Mouse (Mus musculus): ENCODE results near the gene Elp4. TPM values are rescaled to one million over a fixed set of nuclear protein-coding genes. Genes with fewer than 3 reads are reported as not detected.
A peak's percentile ranks its signal among the peaks of the same experiment; 100 is the strongest.

Elp4 gene
- polyA plus RNA-seq, 1 experiment from 2014 or later, result 39.1 TPM

DNA sequence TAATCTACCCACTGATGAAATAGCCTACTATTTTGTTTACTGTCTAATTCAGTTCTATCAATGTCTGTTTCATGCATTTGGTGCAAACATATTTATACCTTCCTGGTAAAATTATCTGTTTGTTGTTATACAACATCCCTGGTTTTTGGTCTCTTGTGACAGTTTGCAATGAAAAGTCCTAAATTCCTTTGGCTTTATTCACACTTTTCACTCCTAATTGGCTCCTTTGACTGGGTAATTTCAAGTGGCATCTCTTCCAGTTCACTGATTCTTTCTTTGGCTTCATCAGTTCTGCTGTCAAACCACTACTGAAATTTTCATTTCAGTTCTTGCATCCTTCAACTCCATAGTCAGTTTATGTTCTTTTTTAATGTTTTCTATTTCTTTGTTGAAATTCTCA is 168.2 kb downstream of the Elp4 start:
- H3K9me3 ChIP-seq (ENCODE audit: low read depth, low read length), result no peaks in the 10 kb centered on the region
- H3K4me1 ChIP-seq (ENCODE audit: insufficient read depth), result no peaks in the 10 kb centered on the region
- TF ChIP-seq CTCF (IDR thresholded peaks at IDR 0.05; ENCODE audit: low read depth), result no peak
- H3K9ac ChIP-seq, result no peak overlapping the region
- H3K27me3 ChIP-seq (ENCODE audit: insufficient read depth, low read length), result no peaks in the 10 kb centered on the region
- no peak overlapping the region for H3K4me2 ChIP-seq
- no peak for DNase-seq
- H3K27ac ChIP-seq (ENCODE audit: low read depth), result no peak overlapping the region
- no peaks in the 10 kb centered on the region for H3K36me3 ChIP-seq (ENCODE audit: insufficient read depth)
- ATAC-seq (ENCODE audit: insufficient read depth), result no peak
- H3K4me3 ChIP-seq (ENCODE audit: low read depth, low read length), result no peak overlapping the region

DNA sequence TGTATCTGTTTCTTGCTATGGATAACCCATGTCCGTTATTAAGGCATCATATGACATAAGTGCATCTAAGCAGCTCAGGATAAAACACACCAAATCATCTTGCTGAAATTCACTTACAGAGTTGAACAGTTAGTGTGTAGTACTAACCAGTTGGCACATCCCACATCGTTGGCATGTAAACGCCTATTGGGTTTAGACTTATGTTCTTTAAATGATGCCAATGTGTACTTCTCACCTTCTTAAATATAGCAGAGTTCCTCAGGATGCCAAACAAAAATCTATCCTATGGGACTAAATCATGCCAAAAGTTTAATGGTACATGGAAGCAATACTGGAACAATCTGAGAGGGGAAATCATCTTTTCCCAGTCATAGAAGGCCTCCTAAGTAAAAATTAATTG is 173.7 kb downstream of the Elp4 start:
- no peak for DNase-seq
- ATAC-seq (ENCODE audit: insufficient read depth), result no peak
- TF ChIP-seq CTCF (IDR thresholded peaks at IDR 0.05; ENCODE audit: low read depth), result no peak
- Histone ChIP-seq H3K4me1 (ENCODE audit: insufficient read depth) (no peaks in the 10 kb centered on the region), H3K9ac (no peak overlapping the region), H3K4me2 (no peak overlapping the region), H3K27me3 (ENCODE audit: insufficient read depth, low read length) (no peaks in the 10 kb centered on the region), H3K27ac (ENCODE audit: low read depth) (no peak overlapping the region), H3K4me3 (ENCODE audit: low read depth, low read length) (no peak overlapping the region), H3K9me3 (ENCODE audit: low read depth, low read length) (no peaks in the 10 kb centered on the region), H3K36me3 (ENCODE audit: insufficient read depth) (no peaks in the 10 kb centered on the region)
- 87% methylated on average over 3 of the region's 3 CpGs for WGBS

DNA sequence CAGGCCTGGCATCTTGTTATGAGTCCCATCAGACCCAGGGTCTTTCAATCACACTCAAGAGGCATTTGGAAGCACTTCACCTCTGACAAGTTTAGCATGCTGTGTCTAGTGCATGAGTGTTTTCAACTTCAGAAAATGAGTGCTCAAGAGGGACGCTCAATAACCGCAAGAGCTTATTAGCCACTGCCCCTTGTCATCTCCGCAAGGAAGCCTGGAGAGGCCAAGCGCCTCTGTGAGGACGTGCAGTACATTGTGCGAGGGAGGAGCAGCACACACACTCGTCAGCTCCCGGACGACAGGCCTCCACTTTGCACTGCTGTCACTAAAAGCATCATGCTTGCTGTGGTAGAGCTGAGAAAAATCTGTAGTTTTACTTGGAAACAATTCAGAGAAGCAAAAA is 177.7 kb downstream of the Elp4 start:
- no peak for ATAC-seq (ENCODE audit: insufficient read depth)
- no peaks in the 10 kb centered on the region for H3K4me1 ChIP-seq (ENCODE audit: insufficient read depth)
- no peak overlapping the region for H3K4me3 ChIP-seq (ENCODE audit: low read depth, low read length)
- no peak overlapping the region for H3K9ac ChIP-seq
- no peak overlapping the region for H3K4me2 ChIP-seq
- no peak overlapping the region for H3K27ac ChIP-seq (ENCODE audit: low read depth)
- 54% methylated on average over 9 of the region's 9 CpGs for WGBS
- H3K27me3 ChIP-seq (ENCODE audit: insufficient read depth, low read length), result no peaks in the 10 kb centered on the region
- no peak for DNase-seq
- no peaks in the 10 kb centered on the region for H3K36me3 ChIP-seq (ENCODE audit: insufficient read depth)
- no peak for TF ChIP-seq CTCF (IDR thresholded peaks at IDR 0.05; ENCODE audit: low read depth)
- no peaks in the 10 kb centered on the region for H3K9me3 ChIP-seq (ENCODE audit: low read depth, low read length)

DNA sequence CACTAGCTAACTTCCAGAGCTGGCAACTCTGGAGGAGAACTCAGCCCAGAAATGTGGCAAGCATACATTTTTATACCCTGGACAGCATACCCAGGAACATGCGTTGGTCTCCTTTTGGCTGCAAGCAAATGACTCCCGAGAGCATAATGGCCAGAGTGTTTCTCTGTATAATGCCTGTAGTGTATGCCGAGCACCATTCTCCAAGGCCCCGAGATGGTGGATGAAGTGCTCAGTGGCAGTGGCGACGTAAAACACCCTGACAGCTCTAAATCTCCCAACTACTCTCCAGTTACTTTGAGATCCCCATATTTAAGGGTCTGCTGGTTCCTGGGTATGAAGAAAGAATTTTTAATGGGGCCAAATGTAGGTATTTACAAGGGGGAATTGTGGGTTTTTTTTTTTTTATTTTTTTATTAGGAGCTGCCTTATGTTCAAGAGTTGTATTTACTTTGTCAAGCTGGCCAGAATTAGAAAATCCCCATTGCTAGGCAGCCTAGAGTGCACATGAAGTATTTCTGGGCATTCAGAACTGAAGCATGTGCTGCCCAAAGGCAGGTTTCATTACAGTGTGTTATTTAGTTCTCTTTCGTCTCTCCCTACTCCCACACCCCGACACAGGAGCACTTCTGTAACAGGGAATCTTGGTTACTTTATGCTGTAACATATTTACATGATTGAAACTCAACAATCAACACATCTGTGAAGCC is 188.8 kb downstream of the Elp4 start:
- 81% methylated on average over 8 of the region's 8 CpGs for WGBS
- DNase-seq, result no peak
- no peak for TF ChIP-seq CTCF (IDR thresholded peaks at IDR 0.05; ENCODE audit: low read depth)

DNA sequence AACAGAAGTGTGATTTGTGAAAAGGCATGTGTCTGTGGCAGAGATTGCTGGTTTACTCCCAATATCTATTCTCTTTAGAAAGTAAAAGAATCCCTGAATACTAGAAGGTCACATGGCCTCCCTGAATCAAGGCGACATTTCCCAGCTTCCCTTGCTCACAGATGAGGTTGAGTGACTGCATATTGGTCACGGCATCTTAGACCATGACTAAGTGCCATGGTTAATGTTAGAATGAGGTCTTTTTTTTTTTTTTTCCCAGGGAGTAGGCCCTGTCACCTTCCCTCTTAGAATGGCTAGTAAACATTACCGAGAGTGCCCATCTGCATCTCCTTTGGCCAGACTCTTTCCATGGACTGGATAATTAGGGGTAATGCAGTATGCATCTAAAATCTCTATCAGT is 193.9 kb downstream of the Elp4 start:
- 88% methylated on average over 3 of the region's 3 CpGs for WGBS
- Histone ChIP-seq H3K9me3 (ENCODE audit: low read depth, low read length) (no peaks in the 10 kb centered on the region), H3K27ac (ENCODE audit: low read depth) (no peak overlapping the region), H3K4me3 (ENCODE audit: low read depth, low read length) (no peak overlapping the region), H3K4me1 (ENCODE audit: insufficient read depth) (no peaks in the 10 kb centered on the region), H3K27me3 (ENCODE audit: insufficient read depth, low read length) (no peaks in the 10 kb centered on the region), H3K4me2 (no peak overlapping the region), H3K36me3 (ENCODE audit: insufficient read depth) (no peaks in the 10 kb centered on the region), H3K9ac (no peak overlapping the region)
- TF ChIP-seq CTCF (IDR thresholded peaks at IDR 0.05; ENCODE audit: low read depth), result no peak
- ATAC-seq (ENCODE audit: insufficient read depth) (no peak), DNase-seq (no peak)

More for the DNA sequence above, 188.8 kb downstream of the Elp4 start:
- no peaks in the 10 kb centered on the region for H3K27me3 ChIP-seq (ENCODE audit: insufficient read depth, low read length)
- H3K36me3 ChIP-seq (ENCODE audit: insufficient read depth), result no peaks in the 10 kb centered on the region
- H3K4me1 ChIP-seq (ENCODE audit: insufficient read depth), result no peaks in the 10 kb centered on the region
- no peak overlapping the region for H3K4me3 ChIP-seq (ENCODE audit: low read depth, low read length)
- H3K9me3 ChIP-seq (ENCODE audit: low read depth, low read length), result no peaks in the 10 kb centered on the region
- no peak overlapping the region for H3K27ac ChIP-seq (ENCODE audit: low read depth)
- ATAC-seq (ENCODE audit: insufficient read depth), result no peak
- H3K4me2 ChIP-seq, result no peak overlapping the region
- H3K9ac ChIP-seq, result no peak overlapping the region

DNA sequence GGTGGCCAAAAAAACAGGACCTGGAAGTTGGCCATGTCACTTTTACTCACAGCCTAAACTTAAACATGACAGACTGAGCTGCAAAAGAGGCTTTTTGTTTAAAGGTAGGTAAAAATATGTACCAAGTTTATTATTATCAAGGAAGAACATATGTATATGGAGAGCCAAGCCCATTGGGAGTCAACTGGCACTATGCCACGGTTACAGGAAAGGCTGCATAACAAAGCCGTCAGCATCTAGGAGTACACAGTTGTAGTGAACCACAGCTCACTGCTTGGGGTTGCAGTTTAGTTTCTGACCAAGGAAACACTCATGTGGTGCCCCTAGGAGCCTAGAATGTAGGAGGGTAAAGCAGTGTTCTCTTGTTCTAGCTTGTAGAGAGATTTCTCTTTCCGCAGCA is 195.2 kb downstream of the Elp4 start:
- DNase-seq, result peak; percentile 36
- Histone ChIP-seq H3K9me3 (ENCODE audit: low read depth, low read length) (no peaks in the 10 kb centered on the region), H3K4me2 (no peak overlapping the region), H3K36me3 (ENCODE audit: insufficient read depth) (no peaks in the 10 kb centered on the region), H3K4me3 (ENCODE audit: low read depth, low read length) (no peak overlapping the region), H3K9ac (no peak overlapping the region), H3K27ac (ENCODE audit: low read depth) (no peak overlapping the region), H3K4me1 (ENCODE audit: insufficient read depth) (no peaks in the 10 kb centered on the region), H3K27me3 (ENCODE audit: insufficient read depth, low read length) (no peaks in the 10 kb centered on the region)
- WGBS, result 79% methylated on average over 3 of the region's 3 CpGs
- no peak for TF ChIP-seq CTCF (IDR thresholded peaks at IDR 0.05; ENCODE audit: low read depth)
- no peak for ATAC-seq (ENCODE audit: insufficient read depth)

DNA sequence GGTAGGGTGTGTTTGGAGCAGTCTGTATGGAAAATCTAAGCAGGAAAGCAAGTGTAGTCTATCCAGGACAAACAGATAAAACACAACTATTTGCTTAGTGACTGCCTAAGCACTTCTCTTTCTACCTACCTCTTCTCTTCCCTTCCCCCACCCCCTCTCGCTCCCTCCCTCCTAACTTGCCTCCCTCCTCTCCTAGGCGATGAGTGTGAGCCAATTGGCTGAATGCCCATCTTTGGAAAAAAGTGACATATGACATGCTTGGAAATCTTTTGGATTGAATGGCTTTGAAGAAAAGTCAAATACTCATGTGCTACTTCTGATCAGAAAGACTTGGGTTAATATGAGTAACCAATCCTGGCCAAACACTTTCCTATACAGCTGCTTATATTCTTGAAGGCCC is 199.0 kb downstream of the Elp4 start:
- Histone ChIP-seq H3K27ac (ENCODE audit: low read depth) (no peak overlapping the region), H3K36me3 (ENCODE audit: insufficient read depth) (no peaks in the 10 kb centered on the region), H3K27me3 (ENCODE audit: insufficient read depth, low read length) (no peaks in the 10 kb centered on the region), H3K9me3 (ENCODE audit: low read depth, low read length) (no peaks in the 10 kb centered on the region), H3K4me1 (ENCODE audit: insufficient read depth) (no peaks in the 10 kb centered on the region), H3K9ac (no peak overlapping the region), H3K4me3 (ENCODE audit: low read depth, low read length) (no peak overlapping the region), H3K4me2 (no peak overlapping the region)
- WGBS, result 39% methylated on average over 2 of the region's 2 CpGs
- DNase-seq, result peak; percentile 67
- ATAC-seq (ENCODE audit: insufficient read depth), result peak; percentile 60; the same call in 1 of the 2 replicates
- TF ChIP-seq CTCF (IDR thresholded peaks at IDR 0.05; ENCODE audit: low read depth), result no peak

All from lung, embryonic 14.5 days (tissue).